Comparison of ENCODE assay signal across 11 mouse cellular contexts in genomic region chr13:112084484-112085278, GRCm38 (mm10).
DNase-seq lines count a peak whose midpoint lies in the region; ATAC-seq lines count a peak whose summit lies in the region.
"Had no signal": no experiment of that assay in that cellular context is flagged by ENCODE, and none has a peak within 500 bp of the region (broad histone marks: within the 10 kb centered on the region; RNA-seq: fewer than 3 reads in every experiment).

No protein-coding gene starts in this region.

- H3K9me3 ChIP-seq in embryonic facial prominence, embryonic 14.5 days (ENCODE audit: control insufficient read depth, low read length) = no peaks in the 10 kb centered on the region
- H3K9me3 ChIP-seq in midbrain, embryonic 14.5 days (ENCODE audit: control insufficient read depth, low read length) = no peaks in the 10 kb centered on the region
- H3K9me3 ChIP-seq: stomach, embryonic 15.5 days had no signal

- no peak overlapping the region for H3K4me3 ChIP-seq in embryonic facial prominence, embryonic 14.5 days (ENCODE audit: low read depth, low read length)
- no peak overlapping the region for H3K4me3 ChIP-seq in midbrain, embryonic 14.5 days (replicated peaks; ENCODE audit: low read depth, low read length)
- H3K4me3 ChIP-seq: stomach, embryonic 15.5 days had no signal

- H3K4me1 ChIP-seq in embryonic facial prominence, embryonic 14.5 days (ENCODE audit: control insufficient read depth, insufficient read depth, low read length) = peaks cover 17% of the 10 kb centered on the region
- peaks cover 4% of the 10 kb centered on the region for H3K4me1 ChIP-seq in midbrain, embryonic 14.5 days (ENCODE audit: control insufficient read depth, insufficient read depth, low read length)

- WGBS in embryonic facial prominence, embryonic 14.5 days = 32% methylated on average over 15 of the region's 15 CpGs
- 62% methylated on average over 15 of the region's 15 CpGs for WGBS in midbrain, embryonic 14.5 days

- no peaks in the 10 kb centered on the region for H3K27me3 ChIP-seq in embryonic facial prominence, embryonic 14.5 days (replicated peaks; ENCODE audit: control insufficient read depth, insufficient read depth, low read length)
- no peaks in the 10 kb centered on the region for H3K27me3 ChIP-seq in midbrain, embryonic 14.5 days (ENCODE audit: control insufficient read depth, insufficient read depth, low read length)
- H3K27me3 ChIP-seq: stomach, embryonic 15.5 days had no signal

- intact Hi-C loops in heart, postnatal 14 days (cut with DNase I) = loop anchor here (5.0 kb wide), 3 partner anchors 113 to 287 kb away; no protein-coding TSS in a partner anchor

- H3K36me3 ChIP-seq in embryonic facial prominence, embryonic 14.5 days (ENCODE audit: control insufficient read depth, insufficient read depth, low read length) = no peaks in the 10 kb centered on the region
- H3K36me3 ChIP-seq in midbrain, embryonic 14.5 days (ENCODE audit: control insufficient read depth, insufficient read depth, low read length) = no peaks in the 10 kb centered on the region
- H3K36me3 ChIP-seq: stomach, embryonic 15.5 days had no signal

- peak; percentile 54 for DNase-seq in kidney, adult 11 months
- no peak for DNase-seq in kidney, adult 18-20 months
- peak; percentile 58 for DNase-seq in embryonic facial prominence, embryonic 14.5 days (ENCODE audit: low spot score)
- DNase-seq in heart, postnatal 14 days = peak; percentile 28 to 35
- DNase-seq in lung, postnatal 4 days = peak; percentile 16 to 33
- no peak for DNase-seq in cerebellum, postnatal 4 days (ENCODE audit: low spot score in 2 of 2)
- DNase-seq in midbrain, embryonic 14.5 days = no peak
- DNase-seq in gastrocnemius, postnatal 4 days (ENCODE audit: low spot score in 2 of 2) = no peak
- DNase-seq: adrenal gland, postnatal 25 days; left cerebral cortex, postnatal 4 days had no signal

- no peak for ATAC-seq in embryonic facial prominence, embryonic 14.5 days (ENCODE audit: low read depth)
- ATAC-seq in midbrain, embryonic 14.5 days (ENCODE audit: low FRiP score, low TSS enrichment) = no peak

- no peak overlapping the region for H3K27ac ChIP-seq in embryonic facial prominence, embryonic 14.5 days (replicated peaks; ENCODE audit: low read depth, low read length)
- H3K27ac ChIP-seq in midbrain, embryonic 14.5 days (replicated peaks; ENCODE audit: low read depth, low read length) = no peak overlapping the region
- H3K27ac ChIP-seq: stomach, embryonic 15.5 days had no signal

- peak overlapping the region; percentile 37 for H3K4me2 ChIP-seq in embryonic facial prominence, embryonic 14.5 days (ENCODE audit: low read depth, low read length)
- H3K4me2 ChIP-seq in midbrain, embryonic 14.5 days (ENCODE audit: low read length) = no peak overlapping the region
- H3K4me2 ChIP-seq: stomach, embryonic 15.5 days had no signal

- peak overlapping the region; percentile 41; the same call in 1 of the 2 replicates for H3K9ac ChIP-seq in embryonic facial prominence, embryonic 14.5 days (ENCODE audit: low read depth, low read length)
- H3K9ac ChIP-seq in midbrain, embryonic 14.5 days (replicated peaks; ENCODE audit: low read length) = no peak overlapping the region
- H3K9ac ChIP-seq: stomach, embryonic 15.5 days had no signal

Comparison
In these comparisons a context has a peak if more than half of its experiments do, and no peak if none do; other contexts are left out.
1. DNase-seq: peak in kidney, adult 11 months (single experiment), embryonic facial prominence, embryonic 14.5 days (single experiment), heart, postnatal 14 days (2 of 2) and lung, postnatal 4 days (2 of 2); none in kidney, adult 18-20 months (single experiment), cerebellum, postnatal 4 days (0 of 2), midbrain, embryonic 14.5 days (single experiment) and gastrocnemius, postnatal 4 days (0 of 2).